Mouse (Mus musculus): ENCODE data around the gene Sirpb1b. TPM values are rescaled to one million over a fixed set of nuclear protein-coding genes. Genes with fewer than 3 reads are reported as not detected.
"Not testable (repeated sequence)": the region's sequence is repeated elsewhere in the genome, so short reads cannot be mapped to it uniquely, and the experiment has no call there.

The Sirpb1b gene
- not detected in 2 replicates for polyA plus RNA-seq (2016; fragmentation: Nextera tagmentation; extraction: Ambion mirVana)

- WGBS, result 92% methylated on average over 1 of the region's 1 CpGs
- H3K4me3 ChIP-seq; H3K4me2 ChIP-seq (replicated peaks); H3K36me3 ChIP-seq; H3K9me3 ChIP-seq (replicated peaks); H3K27me3 ChIP-seq; H3K4me1 ChIP-seq; ATAC-seq (ENCODE audit: low FRiP score); H3K9ac ChIP-seq; H3K27ac ChIP-seq: not testable (repeated sequence)
These were observed at the start of gene Sirpb1b for GRCm38 (mm10) chr3:15574887-15575286. Gene Sirpb1b (minus strand): TSS chr3:15575065.

DNA sequence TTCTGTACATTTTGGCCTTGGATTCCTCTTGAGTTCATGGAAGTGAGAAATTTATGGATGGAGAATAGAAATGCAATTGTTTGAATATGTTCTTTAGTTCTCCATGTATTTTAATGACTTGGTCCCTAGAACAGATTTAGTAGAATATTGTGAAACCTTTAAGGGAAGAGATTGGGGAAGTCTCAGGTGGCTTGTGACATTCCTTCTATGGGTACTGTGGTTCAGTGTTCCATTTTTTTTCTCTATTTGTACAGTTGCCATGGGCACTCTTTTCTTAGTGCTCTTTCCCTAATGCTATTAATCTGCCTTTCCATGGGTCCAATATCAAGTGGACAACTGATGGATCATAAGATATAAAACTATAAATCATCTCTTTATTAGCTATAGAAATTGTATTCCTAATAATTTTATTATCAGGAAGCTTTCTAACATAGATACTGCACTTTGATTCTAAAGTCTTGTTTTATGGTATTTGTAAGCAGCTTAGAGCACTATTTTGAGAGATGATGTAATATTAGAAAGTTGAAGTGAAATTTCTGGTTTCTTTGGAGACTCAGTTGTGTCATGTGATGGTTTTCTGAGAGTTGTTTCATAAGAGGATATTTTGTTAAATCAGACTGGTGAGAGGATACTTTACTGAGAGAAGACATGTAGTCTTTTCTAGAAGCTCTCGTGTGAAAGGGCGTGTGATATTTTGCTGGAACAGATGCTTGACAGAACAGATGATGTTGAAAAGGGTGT, 15.7 kb upstream of the Sirpb1b start:
- not testable (repeated sequence) for H3K4me2 ChIP-seq (replicated peaks); H3K27ac ChIP-seq; H3K9ac ChIP-seq; H3K4me3 ChIP-seq; H3K27me3 ChIP-seq; H3K4me1 ChIP-seq; H3K9me3 ChIP-seq (replicated peaks); ATAC-seq (ENCODE audit: low FRiP score); H3K36me3 ChIP-seq
- WGBS, result 94% methylated on average over 2 of the region's 2 CpGs

DNA sequence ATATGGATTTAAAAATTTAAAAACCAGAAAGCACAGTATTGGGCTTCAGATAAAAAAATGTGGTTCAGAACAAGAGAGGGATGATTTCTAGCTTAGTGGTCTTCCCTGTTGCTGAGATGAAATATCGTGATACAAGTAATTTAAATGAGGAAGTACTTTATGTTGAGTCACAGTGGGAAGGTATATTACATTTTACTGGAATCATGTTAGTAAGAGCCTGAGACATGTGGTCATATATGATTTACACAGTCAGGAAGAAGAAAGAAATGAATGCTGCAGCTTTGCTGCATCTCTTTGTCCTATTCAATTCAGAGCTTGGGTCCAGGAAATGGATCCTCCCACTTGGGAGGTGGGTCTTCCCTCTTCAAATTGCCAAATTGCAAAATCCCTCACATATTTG, 11.8 kb upstream of the Sirpb1b start:
- not testable (repeated sequence) for H3K4me3 ChIP-seq; ATAC-seq (ENCODE audit: low FRiP score); H3K9ac ChIP-seq; H3K36me3 ChIP-seq; H3K4me2 ChIP-seq (replicated peaks); H3K27me3 ChIP-seq; H3K27ac ChIP-seq; H3K4me1 ChIP-seq
- whole genome bisulfite sequencing, result 90% methylated on average over 1 of the region's 1 CpGs
- peaks cover 13% of the 10 kb centered on the region for H3K9me3 ChIP-seq (replicated peaks)

GRCm38 (mm10) chr3:15583452-15583851, 8.6 kb upstream of the Sirpb1b start:
- no peaks in the 10 kb centered on the region for H3K4me1 ChIP-seq
- H3K4me2 ChIP-seq (replicated peaks), result no peak overlapping the region
- no peak overlapping the region for H3K27ac ChIP-seq
- H3K36me3 ChIP-seq, result no peaks in the 10 kb centered on the region
- no peaks in the 10 kb centered on the region for H3K27me3 ChIP-seq
- WGBS, result 94% methylated on average over 1 of the region's 1 CpGs
- no peak overlapping the region for H3K4me3 ChIP-seq
- peaks cover 13% of the 10 kb centered on the region for H3K9me3 ChIP-seq (replicated peaks)
- H3K9ac ChIP-seq, result no peak overlapping the region
- ATAC-seq (ENCODE audit: low FRiP score), result 0 out of 2 replicates have a peak, but pooled peaks have one; percentile 56

GRCm38 (mm10) chr3:15582948-15583347, 8.1 kb upstream of the Sirpb1b start:
- H3K4me3 ChIP-seq; H3K27ac ChIP-seq; H3K36me3 ChIP-seq; H3K4me2 ChIP-seq (replicated peaks); H3K27me3 ChIP-seq; H3K4me1 ChIP-seq; H3K9ac ChIP-seq: not testable (repeated sequence)
- 81% methylated on average over 3 of the region's 3 CpGs for WGBS
- 0 out of 2 replicates have a peak, but pooled peaks have one; percentile 32 for ATAC-seq (ENCODE audit: low FRiP score)
- H3K9me3 ChIP-seq (replicated peaks), result peaks cover 13% of the 10 kb centered on the region

DNA sequence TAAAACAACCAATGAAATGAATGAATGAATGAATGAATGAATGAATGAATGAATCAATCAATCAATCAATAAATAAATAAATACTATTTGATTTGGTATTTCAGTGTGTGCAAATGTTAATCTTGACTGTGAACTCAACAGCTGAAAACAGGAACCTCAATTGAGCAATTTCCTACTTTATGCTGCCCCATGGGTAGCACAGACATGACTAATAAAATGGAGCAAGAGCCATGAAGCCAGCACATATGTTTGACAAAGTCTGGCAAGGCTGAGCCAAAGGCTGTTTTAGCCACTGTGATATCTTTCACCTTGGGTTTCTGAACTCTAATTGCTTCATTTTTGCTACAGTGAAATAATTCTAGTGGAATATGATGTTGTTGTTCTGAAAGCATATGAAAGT, 1.6 kb upstream of the Sirpb1b start:
- H3K9me3 ChIP-seq (replicated peaks); H3K4me1 ChIP-seq; H3K9ac ChIP-seq; ATAC-seq (ENCODE audit: low FRiP score); H3K4me2 ChIP-seq (replicated peaks); H3K27me3 ChIP-seq; H3K27ac ChIP-seq; H3K4me3 ChIP-seq; H3K36me3 ChIP-seq: not testable (repeated sequence)

DNA sequence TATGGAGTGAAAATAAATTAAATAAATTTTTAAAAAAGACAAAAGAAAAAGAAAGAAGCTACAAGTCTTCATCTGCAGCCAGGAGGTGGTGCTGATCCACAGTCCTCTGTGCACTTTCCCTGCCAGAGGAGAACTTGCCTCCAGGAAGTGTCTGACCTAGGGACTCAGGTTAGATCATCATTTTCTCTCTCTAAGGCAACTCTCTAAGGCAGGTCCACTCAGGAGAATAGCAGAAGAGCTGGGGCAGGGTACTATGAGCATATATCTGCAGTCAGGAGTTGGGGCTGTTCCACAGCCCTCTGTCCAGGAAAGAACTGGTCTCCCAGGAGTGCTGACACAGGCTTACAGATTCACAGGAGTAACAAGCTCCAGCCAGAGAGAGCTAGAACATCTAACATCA, 46.3 kb downstream of the Sirpb1b start:
- Histone ChIP-seq H3K4me3 (no peak overlapping the region), H3K9ac (no peak overlapping the region), H3K27me3 (no peaks in the 10 kb centered on the region), H3K36me3 (no peaks in the 10 kb centered on the region), H3K4me2 (replicated peaks) (no peak overlapping the region), H3K4me1 (no peaks in the 10 kb centered on the region), H3K27ac (no peak overlapping the region), H3K9me3 (replicated peaks) (peaks cover 11% of the 10 kb centered on the region)
- ATAC-seq (ENCODE audit: low FRiP score), result no peak

DNA sequence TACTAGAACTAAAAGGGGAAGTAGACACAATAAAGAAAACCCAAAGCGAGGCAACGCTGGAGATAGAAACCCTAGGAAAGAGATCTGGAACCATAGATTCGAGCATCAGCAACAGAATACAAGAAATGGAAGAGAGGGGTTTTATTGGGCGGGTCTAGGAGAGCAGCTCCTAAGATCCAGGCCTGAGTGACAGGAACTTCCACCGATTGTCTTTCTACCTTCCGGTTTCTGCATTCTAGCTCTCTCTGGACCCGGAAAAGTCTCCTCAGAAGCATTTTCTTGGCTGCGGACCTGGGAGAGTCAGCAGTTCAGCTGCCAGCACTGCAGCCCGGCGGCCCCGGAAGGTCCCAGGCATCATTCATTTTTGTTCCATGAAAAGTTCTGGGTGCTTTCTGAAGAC, 61.3 kb downstream of the Sirpb1b start:
- H3K4me3 ChIP-seq; H3K4me2 ChIP-seq (replicated peaks); H3K27me3 ChIP-seq; H3K4me1 ChIP-seq; H3K36me3 ChIP-seq; H3K27ac ChIP-seq; H3K9ac ChIP-seq; ATAC-seq (ENCODE audit: low FRiP score); H3K9me3 ChIP-seq (replicated peaks): not testable (repeated sequence)
- WGBS, result 91% methylated on average over 10 of the region's 11 CpGs

- H3K27me3 ChIP-seq; H3K4me2 ChIP-seq (replicated peaks); H3K9me3 ChIP-seq (replicated peaks); H3K36me3 ChIP-seq; H3K27ac ChIP-seq; H3K4me3 ChIP-seq; H3K9ac ChIP-seq; H3K4me1 ChIP-seq: not testable (repeated sequence)
- 81% methylated on average over 3 of the region's 3 CpGs for WGBS
- ATAC-seq (ENCODE audit: low FRiP score), result peak; percentile 58; the same call in 1 of the 2 replicates
These were observed 67.0 kb downstream of the Sirpb1b start for GRCm38 (mm10) chr3:15507792-15508321.

DNA sequence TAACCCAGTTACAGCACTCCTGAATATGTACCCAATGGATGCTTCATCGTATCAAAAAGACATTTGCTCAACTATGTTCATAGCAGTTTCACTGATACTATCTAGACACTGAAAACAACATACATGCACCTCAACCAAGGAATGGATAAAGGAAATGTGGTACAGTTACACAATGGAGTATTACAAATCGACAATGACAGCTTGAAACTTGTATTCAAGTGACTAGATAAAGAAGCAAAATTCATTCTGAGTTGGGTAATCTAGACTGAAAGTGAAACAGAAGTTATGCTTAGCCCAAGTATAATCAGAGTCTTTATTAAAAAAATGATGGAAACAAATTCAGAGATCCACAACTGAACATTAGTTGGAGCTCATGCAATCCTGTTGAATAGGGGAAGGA, 100.0 kb downstream of the Sirpb1b start:
- H3K4me1 ChIP-seq; H3K27ac ChIP-seq; H3K4me3 ChIP-seq; H3K27me3 ChIP-seq; H3K9me3 ChIP-seq (replicated peaks); H3K4me2 ChIP-seq (replicated peaks); H3K36me3 ChIP-seq; ATAC-seq (ENCODE audit: low FRiP score); H3K9ac ChIP-seq: not testable (repeated sequence)
- WGBS, result 66% methylated on average over 2 of the region's 2 CpGs

- not testable (repeated sequence) for H3K4me3 ChIP-seq; H3K4me2 ChIP-seq (replicated peaks); ATAC-seq (ENCODE audit: low FRiP score); H3K4me1 ChIP-seq; H3K36me3 ChIP-seq; H3K27me3 ChIP-seq; H3K9me3 ChIP-seq (replicated peaks); H3K9ac ChIP-seq; H3K27ac ChIP-seq
- 73% methylated on average over 1 of the region's 3 CpGs for WGBS
These were observed 104.7 kb downstream of the Sirpb1b start for GRCm38 (mm10) chr3:15470158-15470557.

All from hindbrain, embryonic 12.5 days (tissue).